Mouse (Mus musculus) intestine, embryonic 15.5 days (tissue): Measurements from ENCODE around the gene Gpx2. TPM values are rescaled to one million over a fixed set of nuclear protein-coding genes. Genes with fewer than 3 reads are reported as not detected.
A peak's percentile ranks its signal among the peaks of the same experiment; 100 is the strongest.

ENCODE experiments used
- ATAC-seq: fragments of 200-750 bp; cut with Nextera tagmentation; 2 replicates; pipeline ENCODE4 v1.8.0; 2017; ENCODE audit warnings: moderate TSS enrichment, moderate library complexity
- H3K27ac ChIP-seq: fragments of 300-500 bp; sonication (generic); 2 replicates; pipeline ENCODE4 v1.5.1; 2015; ENCODE audit warnings: mild to moderate bottlenecking, inconsistent platforms
- H3K27me3 ChIP-seq: fragments of 300-500 bp; sonication (generic); replicated peaks from 2 replicates; pipeline ENCODE4 v1.6.1; 2015; ENCODE audit warnings: inconsistent platforms
- H3K36me3 ChIP-seq: fragments of 300-500 bp; sonication (generic); 2 replicates; pipeline ENCODE4 v1.6.1; 2015; ENCODE audit warnings: inconsistent platforms
- H3K4me1 ChIP-seq: fragments of 300-500 bp; sonication (generic); replicated peaks from 2 replicates; pipeline ENCODE4 v1.6.1; 2015; ENCODE audit warnings: inconsistent platforms
- H3K4me2 ChIP-seq: fragments of 300-500 bp; sonication (generic); replicated peaks from 2 replicates; pipeline ENCODE4 v1.6.1; 2015; ENCODE audit warnings: mild to moderate bottlenecking, inconsistent platforms
- H3K4me3 ChIP-seq: fragments of 300-500 bp; sonication (generic); replicated peaks from 2 replicates; pipeline ENCODE4 v1.5.1; 2015; ENCODE audit warnings: inconsistent platforms
- H3K9ac ChIP-seq: fragments of 300-500 bp; sonication (generic); 2 replicates; pipeline ENCODE4 v1.6.1; 2015; ENCODE audit warnings: inconsistent platforms
- H3K9me3 ChIP-seq: fragments of 300-500 bp; sonication (generic); 2 replicates; pipeline ENCODE4 v1.6.1; 2016; ENCODE audit warnings: inconsistent platforms
- WGBS: fragments of 180-500 bp; shearing (Covaris S2); methylation state at CpG from one replicate; pipeline ENCODE4 v1.1.7; 2015; 5-methylcytosine and 5-hydroxymethylcytosine counted together
- polyA plus RNA-seq: library from polyadenylated mRNA; unstranded; fragments of >200 nt; fragmentation: Nextera tagmentation; extraction: Ambion mirVana; gene quantifications from 2 replicates; pipeline ENCODE4 v1.2.1, GENCODE M21; 2015

Gpx2 gene
- polyA plus RNA-seq, result 81.9 and 89.6 TPM in 2 replicates

- H3K27ac ChIP-seq, result 0 out of 2 replicates have a peak within 1 kb of the TSS, but pooled peaks have one; percentile 9
- no peak within 1 kb of the TSS for H3K9ac ChIP-seq
- H3K36me3 ChIP-seq, result no peaks in the 10 kb centered on the region
- H3K9me3 ChIP-seq, result no peaks in the 10 kb centered on the region
- peak within 1 kb of the TSS; percentile 20; the same call in 1 of the 2 replicates for H3K4me3 ChIP-seq
- peak within 1 kb of the TSS; percentile 45 for H3K4me2 ChIP-seq
- 60% methylated on average over 5 of the region's 5 CpGs for WGBS
- peaks cover 6% of the 10 kb centered on the region; the same call in 1 of the 2 replicates for H3K4me1 ChIP-seq
- no peaks in the 10 kb centered on the region for H3K27me3 ChIP-seq
- peak; percentile 75 for ATAC-seq
Observed at GRCm38 (mm10) chr12:76795350-76795749, at the start of gene Gpx2. Gene Gpx2 (minus strand): TSS chr12:76795554.

GRCm38 (mm10) chr12:76844346-76845061, 49.1 kb upstream of the Gpx2 start:
- no peaks in the 10 kb centered on the region for H3K4me1 ChIP-seq
- 85% methylated on average over 15 of the region's 15 CpGs for WGBS
- no peak overlapping the region for H3K9ac ChIP-seq
- H3K4me3 ChIP-seq, result no peak overlapping the region
- H3K27ac ChIP-seq, result no peak overlapping the region
- no peak overlapping the region for H3K4me2 ChIP-seq
- H3K27me3 ChIP-seq, result no peaks in the 10 kb centered on the region
- no peaks in the 10 kb centered on the region for H3K9me3 ChIP-seq
- no peak for ATAC-seq
- H3K36me3 ChIP-seq, result no peaks in the 10 kb centered on the region

- H3K4me2 ChIP-seq, result no peak overlapping the region
- ATAC-seq, result no peak
Observed at GRCm38 (mm10) chr12:76840081-76840480, 44.7 kb upstream of the Gpx2 start.

GRCm38 (mm10) chr12:76839298-76839697, 43.9 kb upstream of the Gpx2 start:
- Histone ChIP-seq H3K4me1 (peaks cover 7% of the 10 kb centered on the region; the same call in 1 of the 2 replicates), H3K4me2 (no peak overlapping the region), H3K9me3 (no peaks in the 10 kb centered on the region), H3K27ac (no peak overlapping the region), H3K9ac (no peak overlapping the region), H3K36me3 (no peaks in the 10 kb centered on the region), H3K4me3 (no peak overlapping the region), H3K27me3 (no peaks in the 10 kb centered on the region)
- no peak for ATAC-seq
- 88% methylated on average over 4 of the region's 4 CpGs for WGBS

More at GRCm38 (mm10) chr12:76840081-76840480, 44.7 kb upstream of the Gpx2 start:
- Histone ChIP-seq H3K4me1 (peaks cover 7% of the 10 kb centered on the region; the same call in 1 of the 2 replicates), H3K9ac (no peak overlapping the region), H3K27me3 (no peaks in the 10 kb centered on the region), H3K36me3 (no peaks in the 10 kb centered on the region), H3K9me3 (no peaks in the 10 kb centered on the region), H3K27ac (no peak overlapping the region), H3K4me3 (no peak overlapping the region)
- WGBS, result 64% methylated on average over 6 of the region's 6 CpGs

GRCm38 (mm10) chr12:76837844-76838650, 42.7 kb upstream of the Gpx2 start:
- no peak for ATAC-seq
- H3K9ac ChIP-seq, result peak overlapping the region; percentile 64
- H3K4me3 ChIP-seq, result peak overlapping the region; percentile 67
- H3K36me3 ChIP-seq, result no peaks in the 10 kb centered on the region
- H3K4me1 ChIP-seq, result peaks cover 7% of the 10 kb centered on the region; the same call in 1 of the 2 replicates
- H3K27me3 ChIP-seq, result no peaks in the 10 kb centered on the region
- no peaks in the 10 kb centered on the region for H3K9me3 ChIP-seq
- H3K4me2 ChIP-seq, result peak overlapping the region; percentile 68
- WGBS, result 12% methylated on average over 21 of the region's 21 CpGs
- H3K27ac ChIP-seq, result peak overlapping the region; percentile 38; the same call in 1 of the 2 replicates

GRCm38 (mm10) chr12:76837101-76837843, 41.9 kb upstream of the Gpx2 start:
- Histone ChIP-seq H3K27ac (peak overlapping the region; percentile 38; the same call in 1 of the 2 replicates), H3K9ac (peak overlapping the region; percentile 64), H3K27me3 (no peaks in the 10 kb centered on the region), H3K4me1 (peaks cover 7% of the 10 kb centered on the region; the same call in 1 of the 2 replicates), H3K36me3 (no peaks in the 10 kb centered on the region), H3K4me3 (peak overlapping the region; percentile 67), H3K9me3 (no peaks in the 10 kb centered on the region), H3K4me2 (peak overlapping the region; percentile 68)
- peak; percentile 100 for ATAC-seq
- under 1% methylated on average over 43 of the region's 43 CpGs for WGBS

GRCm38 (mm10) chr12:76832704-76833103, 37.4 kb upstream of the Gpx2 start:
- no peak overlapping the region for H3K27ac ChIP-seq

GRCm38 (mm10) chr12:76825283-76825682, 29.9 kb upstream of the Gpx2 start:
- Histone ChIP-seq H3K9ac (no peak overlapping the region), H3K4me1 (peaks cover 23% of the 10 kb centered on the region), H3K4me3 (no peak overlapping the region), H3K4me2 (no peak overlapping the region), H3K9me3 (no peaks in the 10 kb centered on the region), H3K27ac (no peak overlapping the region), H3K27me3 (no peaks in the 10 kb centered on the region), H3K36me3 (no peaks in the 10 kb centered on the region)
- ATAC-seq, result no peak
- 75% methylated on average over 4 of the region's 4 CpGs for WGBS

More at GRCm38 (mm10) chr12:76832704-76833103, 37.4 kb upstream of the Gpx2 start:
- H3K4me3 ChIP-seq, result no peak overlapping the region
- no peaks in the 10 kb centered on the region for H3K4me1 ChIP-seq
- H3K9ac ChIP-seq, result no peak overlapping the region
- 6% methylated on average over 3 of the region's 3 CpGs for WGBS
- no peaks in the 10 kb centered on the region for H3K27me3 ChIP-seq
- no peaks in the 10 kb centered on the region for H3K9me3 ChIP-seq
- no peaks in the 10 kb centered on the region for H3K36me3 ChIP-seq
- no peak overlapping the region for H3K4me2 ChIP-seq
- ATAC-seq, result no peak

- no peak within 1 kb of the TSS; the same call in 1 of the 2 replicates for H3K27ac ChIP-seq
- H3K4me1 ChIP-seq, result peaks cover 47% of the 10 kb centered on the region
- WGBS, result 7% methylated on average over 16 of the region's 17 CpGs
- H3K4me2 ChIP-seq, result peak within 1 kb of the TSS; percentile 97
- H3K4me3 ChIP-seq, result peak within 1 kb of the TSS; percentile 73
- H3K27me3 ChIP-seq, result no peaks in the 10 kb centered on the region
- no peaks in the 10 kb centered on the region for H3K9me3 ChIP-seq
- H3K9ac ChIP-seq, result peak within 1 kb of the TSS; percentile 80
- H3K36me3 ChIP-seq, result no peaks in the 10 kb centered on the region
- ATAC-seq, result no peak; the same call in 1 of the 2 replicates
Observed at GRCm38 (mm10) chr12:76822651-76823041, 27.3 kb upstream of the Gpx2 start, which contains the start of gene Rab15. Gene Rab15 (minus strand): TSS chr12:76822908.

- Histone ChIP-seq H3K4me3 (peak overlapping the region; percentile 73), H3K27me3 (no peaks in the 10 kb centered on the region), H3K4me1 (peaks cover 48% of the 10 kb centered on the region), H3K9ac (peak overlapping the region; percentile 80), H3K9me3 (no peaks in the 10 kb centered on the region), H3K4me2 (peak overlapping the region; percentile 97), H3K36me3 (no peaks in the 10 kb centered on the region), H3K27ac (no peak overlapping the region; the same call in 1 of the 2 replicates)
- ATAC-seq, result peak; percentile 52
- WGBS, result under 1% methylated on average over 56 of the region's 66 CpGs
Observed at GRCm38 (mm10) chr12:76822002-76822650, 26.8 kb upstream of the Gpx2 start.

GRCm38 (mm10) chr12:76820615-76821014, 25.3 kb upstream of the Gpx2 start:
- no peak overlapping the region for H3K4me3 ChIP-seq

More at GRCm38 (mm10) chr12:76820615-76821014, 25.3 kb upstream of the Gpx2 start:
- H3K9me3 ChIP-seq, result no peaks in the 10 kb centered on the region
- ATAC-seq, result peak; percentile 40
- no peaks in the 10 kb centered on the region for H3K27me3 ChIP-seq
- 0 out of 2 replicates have a peak overlapping the region, but pooled peaks have one; percentile 22 for H3K27ac ChIP-seq
- peak overlapping the region; percentile 97 for H3K4me2 ChIP-seq
- H3K4me1 ChIP-seq, result peaks cover 48% of the 10 kb centered on the region
- 25% methylated on average over 4 of the region's 4 CpGs for WGBS
- no peaks in the 10 kb centered on the region for H3K36me3 ChIP-seq
- H3K9ac ChIP-seq, result no peak overlapping the region
